Mouse (Mus musculus) urinary bladder, postnatal 36 days (tissue): ENCODE data around the gene Lin7a.

Experiments used
- DNase-seq, 2 experiments: peaks; one replicate each; pipeline ENCODE4 v3.0.0; 2022; ENCODE audit warnings: low spot score in 2 of 2, mixed read lengths in 1 of 2

Gene Lin7a

GRCm38 (mm10) chr10:107449496-107450330 is 178.2 kb downstream of the Lin7a start:
- DNase-seq, result no peak

GRCm38 (mm10) chr10:107467819-107468218 is 196.3 kb downstream of the Lin7a start:
- no peak for DNase-seq
